Mouse (Mus musculus): Measurements from ENCODE around the gene Zfand6. TPM values are rescaled to one million over a fixed set of nuclear protein-coding genes. Genes with fewer than 3 reads are reported as not detected.

Zfand6 gene
- polyA plus RNA-seq, 1 experiment from 2014 or later, result 183 TPM

DNA sequence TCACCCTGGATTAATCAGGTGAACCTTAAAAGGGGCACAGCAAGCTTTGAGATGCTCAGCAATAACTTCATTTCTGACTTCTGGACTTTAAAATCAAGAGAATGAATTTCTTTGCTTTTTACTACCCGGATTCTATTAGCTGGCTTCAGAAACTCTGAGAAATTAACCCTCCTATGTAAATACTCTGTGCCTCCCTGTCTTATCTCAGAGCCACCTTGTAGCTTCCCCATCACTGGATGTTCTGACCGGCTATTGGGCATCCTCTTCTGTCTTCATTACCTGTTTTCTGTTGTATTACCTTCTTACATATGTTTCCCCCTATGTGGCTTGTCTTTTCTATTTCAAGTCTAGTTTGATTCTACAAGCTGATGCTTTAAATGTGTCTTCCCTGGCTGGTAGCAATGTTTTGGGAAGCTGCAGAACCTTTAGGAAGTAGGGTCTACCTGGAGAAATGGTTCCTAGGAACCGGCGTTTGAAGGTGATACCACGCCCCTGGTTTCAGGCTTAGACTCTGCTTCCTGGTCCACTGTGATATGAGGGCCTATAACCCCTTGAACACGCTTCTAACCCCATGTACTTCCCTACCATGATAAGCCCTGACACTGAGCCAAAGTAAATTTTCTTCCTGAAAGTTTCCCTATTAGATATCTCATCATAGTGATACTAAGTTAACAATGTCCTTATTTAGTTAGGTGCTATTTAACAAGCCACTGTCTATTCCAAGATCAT lies 46.3 kb downstream of the Zfand6 start:
- WGBS, result 89% methylated on average over 6 of the region's 6 CpGs

DNA sequence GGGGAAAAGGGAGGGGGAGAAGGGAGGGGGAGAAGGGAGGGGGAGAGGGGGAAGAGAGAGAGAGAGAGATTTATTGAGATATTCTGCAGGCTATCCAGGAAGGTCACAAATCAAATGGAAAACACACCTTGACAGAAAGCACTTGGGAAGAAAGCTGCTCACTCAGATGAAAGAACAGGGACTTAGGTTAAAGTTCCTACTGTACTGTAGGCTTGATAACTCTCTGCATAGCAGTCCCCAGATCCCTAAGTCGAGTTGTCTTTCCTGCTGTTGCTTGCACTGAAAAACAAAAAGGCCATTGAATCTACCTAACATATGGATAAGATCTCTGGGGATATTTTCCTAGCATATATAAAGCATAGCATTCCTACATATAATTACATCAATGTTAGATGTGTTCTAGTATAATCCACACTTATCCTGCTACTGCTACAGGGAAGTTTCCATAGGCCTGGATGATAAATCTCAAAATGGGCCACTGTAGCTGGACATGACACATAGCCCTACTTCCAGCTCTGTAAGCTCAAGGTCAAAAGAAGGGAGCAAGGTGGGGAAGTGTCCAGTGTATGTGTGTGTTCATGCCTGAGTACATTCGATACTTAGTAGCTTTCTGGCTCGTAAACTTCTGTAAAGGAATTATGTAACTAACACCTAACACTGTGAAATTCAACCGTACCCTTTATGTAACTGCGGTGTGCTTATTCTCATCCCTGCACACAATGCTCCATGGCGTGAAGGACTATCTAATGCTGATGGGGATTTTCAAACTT lies 47.4 kb downstream of the Zfand6 start:
- no peak for ATAC-seq (ENCODE audit: insufficient number of reproducible peaks, insufficient read depth, low FRiP score, low read depth)
- no peaks in the 10 kb centered on the region for H3K4me1 ChIP-seq (ENCODE audit: control insufficient read depth, insufficient read depth, low read length)
- H3K4me3 ChIP-seq (ENCODE audit: low read depth, low read length), result no peak overlapping the region
- H3K9me3 ChIP-seq (ENCODE audit: control insufficient read depth, low read depth, low read length), result no peaks in the 10 kb centered on the region
- no peak overlapping the region for H3K4me2 ChIP-seq (replicated peaks; ENCODE audit: low read depth, low read length)
- H3K9ac ChIP-seq (replicated peaks; ENCODE audit: low read depth, low read length), result no peak overlapping the region
- 82% methylated on average over 6 of the region's 6 CpGs for WGBS
- H3K36me3 ChIP-seq (ENCODE audit: control insufficient read depth, insufficient read depth, low read length), result no peaks in the 10 kb centered on the region
- no peaks in the 10 kb centered on the region for H3K27me3 ChIP-seq (ENCODE audit: control insufficient read depth, insufficient read depth, low read length)
- H3K27ac ChIP-seq (ENCODE audit: low read length), result no peak overlapping the region

More for the DNA sequence above, 46.3 kb downstream of the Zfand6 start:
- Histone ChIP-seq H3K4me2 (replicated peaks; ENCODE audit: low read depth, low read length) (no peak overlapping the region), H3K4me1 (ENCODE audit: control insufficient read depth, insufficient read depth, low read length) (no peaks in the 10 kb centered on the region), H3K36me3 (ENCODE audit: control insufficient read depth, insufficient read depth, low read length) (no peaks in the 10 kb centered on the region), H3K9me3 (ENCODE audit: control insufficient read depth, low read depth, low read length) (no peaks in the 10 kb centered on the region), H3K27ac (ENCODE audit: low read length) (no peak overlapping the region), H3K9ac (replicated peaks; ENCODE audit: low read depth, low read length) (no peak overlapping the region), H3K27me3 (ENCODE audit: control insufficient read depth, insufficient read depth, low read length) (no peaks in the 10 kb centered on the region), H3K4me3 (ENCODE audit: low read depth, low read length) (no peak overlapping the region)
- ATAC-seq (ENCODE audit: insufficient number of reproducible peaks, insufficient read depth, low FRiP score, low read depth), result no peak

GRCm38 (mm10) chr7:84636939-84637338 lies 52.8 kb downstream of the Zfand6 start:
- H3K4me2 ChIP-seq (replicated peaks; ENCODE audit: low read depth, low read length), result no peak overlapping the region
- H3K9ac ChIP-seq (replicated peaks; ENCODE audit: low read depth, low read length), result no peak overlapping the region
- H3K27ac ChIP-seq (ENCODE audit: low read length), result no peak overlapping the region
- no peaks in the 10 kb centered on the region for H3K9me3 ChIP-seq (ENCODE audit: control insufficient read depth, low read depth, low read length)
- no peak overlapping the region for H3K4me3 ChIP-seq (ENCODE audit: low read depth, low read length)
- H3K27me3 ChIP-seq (ENCODE audit: control insufficient read depth, insufficient read depth, low read length), result no peaks in the 10 kb centered on the region
- ATAC-seq (ENCODE audit: insufficient number of reproducible peaks, insufficient read depth, low FRiP score, low read depth), result no peak
- no peaks in the 10 kb centered on the region for H3K4me1 ChIP-seq (ENCODE audit: control insufficient read depth, insufficient read depth, low read length)
- H3K36me3 ChIP-seq (ENCODE audit: control insufficient read depth, insufficient read depth, low read length), result peaks cover 5% of the 10 kb centered on the region; the same call in 1 of the 2 replicates

DNA sequence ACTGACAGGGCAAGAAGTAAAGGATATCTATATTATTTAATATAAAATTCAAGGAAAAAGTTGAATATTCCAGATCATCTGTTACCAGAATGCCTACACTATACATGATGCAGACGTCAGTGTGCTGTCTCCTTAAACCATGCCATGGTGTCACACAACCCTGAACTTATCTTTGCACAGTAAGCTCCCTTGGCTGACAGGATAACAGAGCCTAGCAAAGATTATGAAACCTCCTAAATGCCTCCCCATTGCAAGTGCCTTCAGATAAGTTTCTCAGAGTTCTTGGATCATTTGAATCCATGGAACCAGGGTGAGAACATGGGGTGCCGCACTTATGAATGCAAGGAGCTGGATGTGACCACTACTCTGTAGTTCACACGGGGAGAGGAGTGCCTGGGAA lies 57.9 kb downstream of the Zfand6 start:
- ATAC-seq (ENCODE audit: insufficient number of reproducible peaks, insufficient read depth, low FRiP score, low read depth), result no peak
- Histone ChIP-seq H3K9ac (replicated peaks; ENCODE audit: low read depth, low read length) (no peak overlapping the region), H3K9me3 (ENCODE audit: control insufficient read depth, low read depth, low read length) (no peaks in the 10 kb centered on the region)

GRCm38 (mm10) chr7:84623718-84624117 lies 66.0 kb downstream of the Zfand6 start:
- Histone ChIP-seq H3K27me3 (ENCODE audit: control insufficient read depth, insufficient read depth, low read length) (no peaks in the 10 kb centered on the region), H3K36me3 (ENCODE audit: control insufficient read depth, insufficient read depth, low read length) (peaks cover 11% of the 10 kb centered on the region; the same call in 1 of the 2 replicates), H3K27ac (ENCODE audit: low read length) (no peak overlapping the region), H3K9ac (replicated peaks; ENCODE audit: low read depth, low read length) (no peak overlapping the region), H3K9me3 (ENCODE audit: control insufficient read depth, low read depth, low read length) (no peaks in the 10 kb centered on the region), H3K4me2 (replicated peaks; ENCODE audit: low read depth, low read length) (no peak overlapping the region), H3K4me3 (ENCODE audit: low read depth, low read length) (no peak overlapping the region), H3K4me1 (ENCODE audit: control insufficient read depth, insufficient read depth, low read length) (no peaks in the 10 kb centered on the region)
- ATAC-seq (ENCODE audit: insufficient number of reproducible peaks, insufficient read depth, low FRiP score, low read depth), result no peak
- 93% methylated on average over 4 of the region's 4 CpGs for WGBS

More for the DNA sequence above, 57.9 kb downstream of the Zfand6 start:
- Histone ChIP-seq H3K27ac (ENCODE audit: low read length) (no peak overlapping the region), H3K27me3 (ENCODE audit: control insufficient read depth, insufficient read depth, low read length) (no peaks in the 10 kb centered on the region), H3K4me2 (replicated peaks; ENCODE audit: low read depth, low read length) (no peak overlapping the region), H3K4me3 (ENCODE audit: low read depth, low read length) (no peak overlapping the region), H3K36me3 (ENCODE audit: control insufficient read depth, insufficient read depth, low read length) (peaks cover 7% of the 10 kb centered on the region; the same call in 1 of the 2 replicates), H3K4me1 (ENCODE audit: control insufficient read depth, insufficient read depth, low read length) (no peaks in the 10 kb centered on the region)
- WGBS, result 86% methylated on average over 3 of the region's 3 CpGs

DNA sequence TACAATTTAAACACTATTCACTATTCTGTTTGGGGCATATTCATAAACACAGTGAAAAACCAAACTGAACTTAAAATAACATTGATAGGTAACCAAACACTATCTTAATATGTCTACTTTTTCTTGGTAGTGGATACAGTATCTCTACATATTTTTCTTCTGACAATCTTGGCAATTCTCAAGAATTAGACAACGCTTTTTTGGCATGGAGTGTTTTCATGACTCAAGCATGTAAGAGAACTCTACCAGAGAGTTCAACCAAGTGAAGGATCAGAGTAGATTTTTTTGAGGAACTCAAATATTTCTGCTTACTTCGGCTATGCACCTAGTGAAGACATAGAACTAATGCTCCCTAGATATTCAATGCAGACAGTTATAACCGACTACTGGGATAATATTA lies 68.8 kb downstream of the Zfand6 start:
- Histone ChIP-seq H3K9me3 (ENCODE audit: control insufficient read depth, low read depth, low read length) (no peaks in the 10 kb centered on the region), H3K9ac (replicated peaks; ENCODE audit: low read depth, low read length) (no peak overlapping the region), H3K4me1 (ENCODE audit: control insufficient read depth, insufficient read depth, low read length) (no peaks in the 10 kb centered on the region), H3K4me3 (ENCODE audit: low read depth, low read length) (no peak overlapping the region), H3K4me2 (replicated peaks; ENCODE audit: low read depth, low read length) (no peak overlapping the region), H3K27ac (ENCODE audit: low read length) (no peak overlapping the region), H3K36me3 (ENCODE audit: control insufficient read depth, insufficient read depth, low read length) (peaks cover 31% of the 10 kb centered on the region), H3K27me3 (ENCODE audit: control insufficient read depth, insufficient read depth, low read length) (no peaks in the 10 kb centered on the region)
- no peak for ATAC-seq (ENCODE audit: insufficient number of reproducible peaks, insufficient read depth, low FRiP score, low read depth)
- 94% methylated on average over 3 of the region's 3 CpGs for WGBS

DNA sequence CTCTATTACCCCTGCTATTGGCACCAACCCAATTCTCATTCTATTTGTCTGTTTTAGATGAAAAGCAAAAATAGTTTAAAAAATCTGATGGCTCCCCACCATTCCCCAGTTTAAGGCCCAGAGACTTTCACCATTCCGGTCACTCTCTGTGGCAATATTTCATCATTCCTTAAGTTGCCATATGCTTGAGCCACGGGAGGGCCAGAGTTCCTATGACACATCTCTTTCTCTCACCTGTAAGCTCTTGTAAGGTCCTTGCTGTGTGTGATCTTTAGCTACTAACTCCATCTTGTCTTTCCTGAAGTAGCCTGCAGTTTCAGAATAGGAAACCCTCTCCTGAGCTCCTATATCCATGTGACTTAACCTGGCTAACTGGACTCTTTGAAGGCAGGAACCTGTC lies 70.8 kb downstream of the Zfand6 start:
- H3K9ac ChIP-seq (replicated peaks; ENCODE audit: low read depth, low read length), result no peak overlapping the region
- H3K4me2 ChIP-seq (replicated peaks; ENCODE audit: low read depth, low read length), result no peak overlapping the region
- no peak overlapping the region for H3K27ac ChIP-seq (ENCODE audit: low read length)
- H3K4me1 ChIP-seq (ENCODE audit: control insufficient read depth, insufficient read depth, low read length), result no peaks in the 10 kb centered on the region
- peaks cover 29% of the 10 kb centered on the region for H3K36me3 ChIP-seq (ENCODE audit: control insufficient read depth, insufficient read depth, low read length)
- no peaks in the 10 kb centered on the region for H3K9me3 ChIP-seq (ENCODE audit: control insufficient read depth, low read depth, low read length)
- no peaks in the 10 kb centered on the region for H3K27me3 ChIP-seq (ENCODE audit: control insufficient read depth, insufficient read depth, low read length)
- ATAC-seq (ENCODE audit: insufficient number of reproducible peaks, insufficient read depth, low FRiP score, low read depth), result no peak
- WGBS, result 78% methylated on average over 2 of the region's 2 CpGs
- H3K4me3 ChIP-seq (ENCODE audit: low read depth, low read length), result no peak overlapping the region

GRCm38 (mm10) chr7:84612445-84612844 lies 77.3 kb downstream of the Zfand6 start:
- 70% methylated on average over 4 of the region's 4 CpGs for WGBS
- no peak overlapping the region for H3K9ac ChIP-seq (replicated peaks; ENCODE audit: low read depth, low read length)

More at GRCm38 (mm10) chr7:84612445-84612844, 77.3 kb downstream of the Zfand6 start:
- H3K4me3 ChIP-seq (ENCODE audit: low read depth, low read length), result no peak overlapping the region
- H3K4me1 ChIP-seq (ENCODE audit: control insufficient read depth, insufficient read depth, low read length), result no peaks in the 10 kb centered on the region
- H3K36me3 ChIP-seq (ENCODE audit: control insufficient read depth, insufficient read depth, low read length), result peaks cover 12% of the 10 kb centered on the region
- H3K27me3 ChIP-seq (ENCODE audit: control insufficient read depth, insufficient read depth, low read length), result no peaks in the 10 kb centered on the region
- ATAC-seq (ENCODE audit: insufficient number of reproducible peaks, insufficient read depth, low FRiP score, low read depth), result no peak
- no peak overlapping the region for H3K27ac ChIP-seq (ENCODE audit: low read length)
- H3K4me2 ChIP-seq (replicated peaks; ENCODE audit: low read depth, low read length), result no peak overlapping the region
- no peaks in the 10 kb centered on the region for H3K9me3 ChIP-seq (ENCODE audit: control insufficient read depth, low read depth, low read length)

Data from stomach, embryonic 14.5 days (tissue).